Mouse (Mus musculus): ENCODE measurements around the gene Tango6. TPM values are rescaled to one million over a fixed set of nuclear protein-coding genes. Genes with fewer than 3 reads are reported as not detected.

The Tango6 gene
- polyA plus RNA-seq, 1 experiment, result 0.22 TPM

DNA sequence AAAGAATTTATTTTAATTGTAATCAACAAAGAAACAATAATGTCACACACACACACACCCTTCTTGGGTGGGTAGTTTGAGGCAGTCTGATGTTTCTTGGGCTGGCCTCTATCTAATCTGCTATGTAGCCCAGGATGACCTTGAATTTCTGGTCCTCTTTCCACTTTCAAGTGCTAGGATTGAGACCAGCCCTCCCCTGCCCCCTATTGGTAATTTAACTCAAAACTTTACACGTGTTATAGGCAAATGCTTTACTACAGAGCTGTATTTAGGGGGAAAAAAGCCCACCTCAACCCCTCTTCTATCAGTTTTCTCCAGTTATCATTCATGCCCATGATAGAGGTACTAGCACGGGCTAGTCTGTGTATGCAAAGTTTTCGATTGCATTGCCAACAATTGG, 37.9 kb upstream of the Tango6 start:
- Histone ChIP-seq H3K4me1 (no peaks in the 10 kb centered on the region; the same call in 1 of the 2 replicates), H3K36me3 (replicated peaks; ENCODE audit: low read length) (no peaks in the 10 kb centered on the region), H3K27me3 (replicated peaks) (peaks cover 27% of the 10 kb centered on the region), H3K4me3 (replicated peaks) (no peak overlapping the region), H3K9me3 (no peaks in the 10 kb centered on the region)
- TF ChIP-seq FLI1 (IDR thresholded peaks at IDR 0.05; ENCODE audit: low read length), result no peak
- TF ChIP-seq GATA1 (IDR thresholded peaks at IDR 0.05; ENCODE audit: borderline replicate concordance, low read length), result no peak

DNA sequence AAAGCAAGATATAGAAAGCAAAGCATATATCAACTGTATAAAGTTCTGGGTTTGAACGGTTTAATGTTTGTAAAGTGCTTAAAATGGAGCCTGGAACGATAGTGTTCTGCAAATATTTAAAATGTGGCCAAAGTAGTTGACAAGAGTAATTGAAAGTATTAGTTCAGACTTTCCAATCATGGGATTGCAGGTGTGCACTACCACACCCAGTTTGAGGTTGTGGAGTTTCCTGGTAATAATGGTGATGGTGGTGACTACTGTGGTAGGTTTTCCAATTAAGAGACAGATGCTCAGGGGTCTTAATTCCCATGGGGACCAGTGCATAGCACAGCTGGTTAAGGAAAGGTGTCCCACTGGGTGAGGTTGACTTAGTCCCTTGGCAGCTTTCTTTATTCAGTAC, 36.7 kb upstream of the Tango6 start:
- H3K27me3 ChIP-seq (replicated peaks), result peaks cover 35% of the 10 kb centered on the region
- TF ChIP-seq FLI1 (IDR thresholded peaks at IDR 0.05; ENCODE audit: low read length) (no peak), GATA1 (IDR thresholded peaks at IDR 0.05; ENCODE audit: borderline replicate concordance, low read length) (no peak)
- no peaks in the 10 kb centered on the region for H3K36me3 ChIP-seq (replicated peaks; ENCODE audit: low read length)
- H3K4me1 ChIP-seq, result no peaks in the 10 kb centered on the region; the same call in 1 of the 2 replicates
- no peaks in the 10 kb centered on the region for H3K9me3 ChIP-seq
- no peak overlapping the region for H3K4me3 ChIP-seq (replicated peaks)

DNA sequence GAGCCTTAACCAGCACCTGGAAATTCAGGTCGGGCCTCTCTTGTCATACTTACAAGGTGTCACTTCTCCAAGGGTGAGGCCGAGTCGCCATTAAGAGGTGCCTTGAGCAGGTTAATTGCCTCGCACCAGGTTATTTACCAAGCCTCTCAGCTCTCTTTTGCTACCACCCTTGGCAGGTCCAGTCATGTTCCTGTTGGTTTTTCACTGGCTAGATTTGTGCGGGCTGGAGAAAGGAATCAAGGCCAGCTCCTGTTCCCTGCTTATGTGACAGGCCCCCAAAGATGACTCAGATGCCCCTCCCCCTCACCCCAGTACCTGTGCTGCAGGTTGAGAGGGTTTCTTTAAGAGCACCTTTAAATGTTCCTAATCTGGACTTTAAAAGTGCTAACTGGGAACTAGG, 36.1 kb upstream of the Tango6 start:
- no peak for TF ChIP-seq GATA1 (IDR thresholded peaks at IDR 0.05; ENCODE audit: borderline replicate concordance, low read length)
- no peak for TF ChIP-seq FLI1 (IDR thresholded peaks at IDR 0.05; ENCODE audit: low read length)
- H3K4me1 ChIP-seq, result peaks cover 4% of the 10 kb centered on the region; the same call in 1 of the 2 replicates
- no peaks in the 10 kb centered on the region for H3K9me3 ChIP-seq
- peaks cover 33% of the 10 kb centered on the region for H3K27me3 ChIP-seq (replicated peaks)
- H3K4me3 ChIP-seq (replicated peaks), result no peak overlapping the region
- no peaks in the 10 kb centered on the region for H3K36me3 ChIP-seq (replicated peaks; ENCODE audit: low read length)

DNA sequence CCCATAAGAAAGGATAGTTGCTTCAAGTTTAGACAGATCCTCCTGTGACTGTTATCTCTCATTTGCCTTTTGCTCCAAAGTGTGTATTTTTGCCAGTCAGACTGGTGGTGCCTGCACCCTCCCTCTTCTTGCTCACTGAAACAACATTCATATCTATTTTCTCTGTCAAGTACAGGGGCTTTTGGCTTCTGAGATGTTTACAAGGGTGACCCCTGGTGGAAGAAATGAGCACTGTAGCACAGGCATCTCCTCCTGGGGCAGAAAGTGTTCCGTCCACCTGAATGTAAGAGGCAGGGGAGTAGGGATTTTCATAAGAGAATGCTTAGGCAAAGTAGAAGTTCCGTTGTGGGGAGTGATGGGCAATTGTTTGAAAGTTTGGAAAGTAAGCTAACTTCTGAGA, 35.5 kb upstream of the Tango6 start:
- Histone ChIP-seq H3K9me3 (no peaks in the 10 kb centered on the region), H3K4me1 (peaks cover 8% of the 10 kb centered on the region; the same call in 1 of the 2 replicates), H3K27me3 (replicated peaks) (peaks cover 32% of the 10 kb centered on the region), H3K4me3 (replicated peaks) (no peak overlapping the region), H3K36me3 (replicated peaks; ENCODE audit: low read length) (no peaks in the 10 kb centered on the region)
- TF ChIP-seq GATA1 (IDR thresholded peaks at IDR 0.05; ENCODE audit: borderline replicate concordance, low read length) (no peak), FLI1 (IDR thresholded peaks at IDR 0.05; ENCODE audit: low read length) (no peak)

- H3K4me1 ChIP-seq, result peaks cover 8% of the 10 kb centered on the region; the same call in 1 of the 2 replicates
- peaks cover 34% of the 10 kb centered on the region for H3K27me3 ChIP-seq (replicated peaks)
- TF ChIP-seq GATA1 (IDR thresholded peaks at IDR 0.05; ENCODE audit: borderline replicate concordance, low read length), result no peak
- no peak for TF ChIP-seq FLI1 (IDR thresholded peaks at IDR 0.05; ENCODE audit: low read length)
- H3K36me3 ChIP-seq (replicated peaks; ENCODE audit: low read length), result no peaks in the 10 kb centered on the region
- no peaks in the 10 kb centered on the region for H3K9me3 ChIP-seq
- no peak overlapping the region for H3K4me3 ChIP-seq (replicated peaks)
Observed at GRCm38 (mm10) chr8:106648421-106648820, 34.4 kb upstream of the Tango6 start.

DNA sequence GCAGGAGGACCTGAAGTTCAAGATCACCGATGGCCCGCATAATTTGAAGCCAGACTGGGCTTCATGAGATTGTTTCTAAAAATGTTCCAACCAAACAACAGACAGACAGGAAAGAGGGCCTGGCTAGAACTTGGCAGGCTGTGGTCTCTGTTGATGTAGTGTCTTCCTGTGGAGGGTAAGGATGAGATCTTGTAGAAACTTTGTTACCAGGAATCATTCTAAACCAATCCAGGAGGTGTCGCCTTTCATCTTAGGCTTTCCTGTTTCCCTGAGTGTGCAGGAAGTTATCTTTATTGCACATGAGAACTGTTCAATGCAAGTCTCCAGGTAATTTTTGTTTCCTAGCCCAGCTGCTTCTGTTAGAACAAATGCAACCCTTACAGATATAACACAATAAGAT, 30.9 kb upstream of the Tango6 start:
- TF ChIP-seq FLI1 (IDR thresholded peaks at IDR 0.05; ENCODE audit: low read length) (no peak), GATA1 (IDR thresholded peaks at IDR 0.05; ENCODE audit: borderline replicate concordance, low read length) (no peak)
- Histone ChIP-seq H3K36me3 (replicated peaks; ENCODE audit: low read length) (no peaks in the 10 kb centered on the region), H3K27me3 (replicated peaks) (peaks cover 32% of the 10 kb centered on the region), H3K9me3 (no peaks in the 10 kb centered on the region), H3K4me1 (peaks cover 8% of the 10 kb centered on the region; the same call in 1 of the 2 replicates), H3K4me3 (replicated peaks) (no peak overlapping the region)

DNA sequence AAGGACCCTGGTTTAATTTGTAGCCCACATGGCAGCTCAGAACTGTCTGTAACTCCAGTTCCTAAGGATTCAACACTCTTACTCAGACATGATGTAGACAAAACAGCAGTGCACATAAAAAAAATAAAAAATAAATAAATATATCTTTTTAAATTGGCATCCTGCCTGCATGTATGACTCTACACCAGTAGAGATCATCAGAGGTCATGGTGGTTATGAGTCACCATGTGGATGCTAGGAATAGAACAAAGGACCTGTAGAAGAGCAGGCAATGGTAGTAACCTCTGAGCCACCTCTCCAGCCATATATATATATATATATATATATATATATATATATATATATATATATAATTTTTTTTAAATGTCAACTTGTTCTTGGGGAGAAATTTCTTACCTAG, 26.8 kb upstream of the Tango6 start:
- TF ChIP-seq GATA1 (IDR thresholded peaks at IDR 0.05; ENCODE audit: borderline replicate concordance, low read length) (no peak), FLI1 (IDR thresholded peaks at IDR 0.05; ENCODE audit: low read length) (no peak)
- no peak overlapping the region for H3K4me3 ChIP-seq (replicated peaks)
- no peaks in the 10 kb centered on the region for H3K9me3 ChIP-seq
- H3K27me3 ChIP-seq (replicated peaks), result peaks cover 19% of the 10 kb centered on the region
- no peaks in the 10 kb centered on the region for H3K36me3 ChIP-seq (replicated peaks; ENCODE audit: low read length)
- H3K4me1 ChIP-seq, result peaks cover 8% of the 10 kb centered on the region; the same call in 1 of the 2 replicates

GRCm38 (mm10) chr8:106672786-106673185, 10.1 kb upstream of the Tango6 start:
- Histone ChIP-seq H3K4me1 (peaks cover 5% of the 10 kb centered on the region), H3K9me3 (peaks cover 7% of the 10 kb centered on the region), H3K36me3 (replicated peaks; ENCODE audit: low read length) (no peaks in the 10 kb centered on the region), H3K27me3 (replicated peaks) (peaks cover 24% of the 10 kb centered on the region), H3K4me3 (replicated peaks) (no peak overlapping the region)
- TF ChIP-seq GATA1 (IDR thresholded peaks at IDR 0.05; ENCODE audit: borderline replicate concordance, low read length) (no peak), FLI1 (IDR thresholded peaks at IDR 0.05; ENCODE audit: low read length) (no peak)

GRCm38 (mm10) chr8:106674318-106674717, 8.6 kb upstream of the Tango6 start:
- Histone ChIP-seq H3K4me3 (replicated peaks) (no peak overlapping the region), H3K9me3 (no peaks in the 10 kb centered on the region), H3K4me1 (peaks cover 5% of the 10 kb centered on the region), H3K27me3 (replicated peaks) (peaks cover 16% of the 10 kb centered on the region), H3K36me3 (replicated peaks; ENCODE audit: low read length) (no peaks in the 10 kb centered on the region)
- TF ChIP-seq FLI1 (IDR thresholded peaks at IDR 0.05; ENCODE audit: low read length) (no peak), GATA1 (IDR thresholded peaks at IDR 0.05; ENCODE audit: borderline replicate concordance, low read length) (no peak)

- Histone ChIP-seq H3K4me1 (peaks cover 5% of the 10 kb centered on the region), H3K4me3 (replicated peaks) (peak overlapping the region; percentile 42)
- no peak for TF ChIP-seq GATA1 (IDR thresholded peaks at IDR 0.05; ENCODE audit: borderline replicate concordance, low read length)
- TF ChIP-seq FLI1 (IDR thresholded peaks at IDR 0.05; ENCODE audit: low read length), result no peak
Observed at GRCm38 (mm10) chr8:106674894-106675293, 8.0 kb upstream of the Tango6 start.

DNA sequence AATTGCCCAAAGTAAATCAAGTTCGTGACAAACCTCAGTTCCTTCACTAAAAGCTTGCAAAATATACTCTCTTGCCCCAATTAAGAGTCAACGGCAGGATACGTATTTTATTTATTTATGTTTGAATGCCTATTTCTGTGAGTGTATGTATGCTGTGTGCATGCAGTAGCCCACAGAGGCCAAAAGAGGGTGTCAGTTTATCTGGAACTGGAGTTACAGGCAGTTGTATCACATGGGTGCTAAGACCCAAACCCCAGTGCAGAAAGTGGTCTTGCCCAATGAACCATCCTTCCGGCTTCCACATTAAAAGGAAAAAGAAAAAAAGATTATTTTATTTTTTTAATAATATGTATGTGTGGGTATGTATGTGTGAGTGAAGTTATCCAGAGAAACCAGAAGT, 1.5 kb downstream of the Tango6 start:
- Histone ChIP-seq H3K9me3 (no peaks in the 10 kb centered on the region), H3K4me3 (replicated peaks) (no peak overlapping the region), H3K27me3 (replicated peaks) (peaks cover 9% of the 10 kb centered on the region), H3K36me3 (replicated peaks; ENCODE audit: low read length) (no peaks in the 10 kb centered on the region), H3K4me1 (peaks cover 9% of the 10 kb centered on the region)
- TF ChIP-seq FLI1 (IDR thresholded peaks at IDR 0.05; ENCODE audit: low read length) (no peak), GATA1 (IDR thresholded peaks at IDR 0.05; ENCODE audit: borderline replicate concordance, low read length) (no peak)

More at GRCm38 (mm10) chr8:106674894-106675293, 8.0 kb upstream of the Tango6 start:
- Histone ChIP-seq H3K27me3 (replicated peaks) (peaks cover 16% of the 10 kb centered on the region), H3K36me3 (replicated peaks; ENCODE audit: low read length) (no peaks in the 10 kb centered on the region), H3K9me3 (no peaks in the 10 kb centered on the region)
